Mouse (Mus musculus) stomach, embryonic 14.5 days (tissue): ENCODE measurements at regions not wholly inside any gene's neighbourhood (a gene's known extent, or its start where the extent isn't known, plus 50 kb on each side); places are given as distances from the start of the nearest gene placed in this dataset.

ENCODE experiments used
- ATAC-seq: fragments of 200-750 bp; cut with Nextera tagmentation; 2 replicates; pipeline ENCODE4 v1.8.0; 2017; ENCODE audit warnings: low read depth, moderate TSS enrichment; ENCODE audit not compliant: insufficient number of reproducible peaks, insufficient read depth, low FRiP score
- H3K27ac ChIP-seq: fragments of 300-500 bp; sonication (generic); 2 replicates; pipeline ENCODE4 v1.5.1; 2014; ENCODE audit warnings: mild to moderate bottlenecking, low read length, moderate library complexity, mixed read lengths
- H3K27me3 ChIP-seq: fragments of 300-500 bp; sonication (generic); 2 replicates; pipeline ENCODE4 v1.6.1; 2014; ENCODE audit warnings: low read length, control low read depth, mixed read lengths; ENCODE audit not compliant: control insufficient read depth, insufficient read depth
- H3K36me3 ChIP-seq: fragments of 300-500 bp; sonication (generic); 2 replicates; pipeline ENCODE4 v1.6.1; 2014; ENCODE audit warnings: mild to moderate bottlenecking, control low read depth, low read length, moderate library complexity, mixed read lengths; ENCODE audit not compliant: control insufficient read depth, insufficient read depth
- H3K4me1 ChIP-seq: fragments of 300-500 bp; sonication (generic); 2 replicates; pipeline ENCODE4 v1.6.1; 2014; ENCODE audit warnings: low read length, control low read depth, mixed read lengths; ENCODE audit not compliant: control insufficient read depth, insufficient read depth
- H3K4me2 ChIP-seq: fragments of 300-500 bp; sonication (generic); replicated peaks from 2 replicates; pipeline ENCODE4 v1.6.1; 2014; ENCODE audit warnings: low read depth, low read length, control low read depth
- H3K4me3 ChIP-seq: fragments of 300-500 bp; sonication (generic); 2 replicates; pipeline ENCODE4 v1.5.1; 2014; ENCODE audit warnings: low read depth, low read length, control low read depth
- H3K9ac ChIP-seq: fragments of 300-500 bp; sonication (generic); replicated peaks from 2 replicates; pipeline ENCODE4 v1.6.1; 2014; ENCODE audit warnings: low read depth, mild to moderate bottlenecking, control low read depth, low read length, moderate library complexity, mixed read lengths
- H3K9me3 ChIP-seq: fragments of 300-500 bp; sonication (generic); 2 replicates; pipeline ENCODE4 v1.6.1; 2016; ENCODE audit warnings: low read depth, low read length, control low read depth; ENCODE audit not compliant: control insufficient read depth
- WGBS: fragments of 180-500 bp; shearing (Covaris S2); extraction: QIAGEN DNeasy Blood & Tissue Kit; methylation state at CpG from one replicate; pipeline ENCODE4 v1.1.7; 2014; 5-methylcytosine and 5-hydroxymethylcytosine counted together

DNA sequence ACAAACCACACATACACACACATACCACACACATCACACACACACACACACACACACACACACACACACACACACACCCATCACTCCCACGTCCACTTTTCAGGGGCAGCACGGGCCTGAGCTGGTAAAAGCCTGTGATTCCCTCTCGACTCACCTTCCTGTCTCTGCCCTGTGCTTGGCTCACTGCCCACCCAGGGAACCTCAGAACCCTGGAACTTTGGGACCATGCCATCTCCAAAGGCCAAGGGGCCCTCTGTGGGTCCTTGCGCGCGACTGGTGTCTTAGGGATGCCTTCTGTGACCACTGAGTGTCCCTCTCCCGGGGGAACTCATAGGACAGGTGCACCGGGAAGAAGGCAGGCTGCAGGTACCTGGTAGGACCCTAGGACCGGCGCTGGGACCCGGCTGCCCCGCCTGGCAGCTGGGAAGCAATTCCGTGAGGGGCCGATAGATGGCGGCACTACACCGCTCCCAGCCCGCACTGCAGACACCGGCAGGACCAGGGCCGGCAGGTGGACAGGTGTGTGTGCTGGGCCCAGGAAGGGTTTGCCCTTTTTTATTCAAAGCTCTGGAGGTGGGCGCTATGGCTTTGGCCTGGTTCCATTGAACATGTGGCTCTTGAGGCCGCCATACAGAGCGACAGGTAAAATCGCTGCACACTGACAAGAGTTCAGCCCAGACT, 73.0 kb upstream of the 4931429L15Rik start:
- H3K27me3 ChIP-seq: no peaks in the 10 kb centered on the region
- no peak overlapping the region for H3K4me2 ChIP-seq
- no peaks in the 10 kb centered on the region for H3K36me3 ChIP-seq
- peaks cover 6% of the 10 kb centered on the region for H3K4me1 ChIP-seq
- no peak overlapping the region for H3K27ac ChIP-seq
- 8% methylated on average over 23 of the region's 23 CpGs for WGBS
- no peak for ATAC-seq
- H3K9ac ChIP-seq: no peak overlapping the region
- no peaks in the 10 kb centered on the region for H3K9me3 ChIP-seq
- no peak overlapping the region for H3K4me3 ChIP-seq

- no peak overlapping the region for H3K9ac ChIP-seq
- 5% methylated on average over 9 of the region's 9 CpGs for WGBS
- H3K27me3 ChIP-seq: no peaks in the 10 kb centered on the region
- no peak for ATAC-seq
- H3K4me3 ChIP-seq: peak overlapping the region; percentile 30
- no peaks in the 10 kb centered on the region for H3K36me3 ChIP-seq
- H3K27ac ChIP-seq: no peak overlapping the region
- H3K9me3 ChIP-seq: peaks cover 4% of the 10 kb centered on the region; the same call in 1 of the 2 replicates
- H3K4me2 ChIP-seq: peak overlapping the region; percentile 45
- H3K4me1 ChIP-seq: peaks cover 6% of the 10 kb centered on the region
These were observed 70.0 kb upstream of the 4931429L15Rik start for GRCm38 (mm10) chr9:46389741-46390140.

DNA sequence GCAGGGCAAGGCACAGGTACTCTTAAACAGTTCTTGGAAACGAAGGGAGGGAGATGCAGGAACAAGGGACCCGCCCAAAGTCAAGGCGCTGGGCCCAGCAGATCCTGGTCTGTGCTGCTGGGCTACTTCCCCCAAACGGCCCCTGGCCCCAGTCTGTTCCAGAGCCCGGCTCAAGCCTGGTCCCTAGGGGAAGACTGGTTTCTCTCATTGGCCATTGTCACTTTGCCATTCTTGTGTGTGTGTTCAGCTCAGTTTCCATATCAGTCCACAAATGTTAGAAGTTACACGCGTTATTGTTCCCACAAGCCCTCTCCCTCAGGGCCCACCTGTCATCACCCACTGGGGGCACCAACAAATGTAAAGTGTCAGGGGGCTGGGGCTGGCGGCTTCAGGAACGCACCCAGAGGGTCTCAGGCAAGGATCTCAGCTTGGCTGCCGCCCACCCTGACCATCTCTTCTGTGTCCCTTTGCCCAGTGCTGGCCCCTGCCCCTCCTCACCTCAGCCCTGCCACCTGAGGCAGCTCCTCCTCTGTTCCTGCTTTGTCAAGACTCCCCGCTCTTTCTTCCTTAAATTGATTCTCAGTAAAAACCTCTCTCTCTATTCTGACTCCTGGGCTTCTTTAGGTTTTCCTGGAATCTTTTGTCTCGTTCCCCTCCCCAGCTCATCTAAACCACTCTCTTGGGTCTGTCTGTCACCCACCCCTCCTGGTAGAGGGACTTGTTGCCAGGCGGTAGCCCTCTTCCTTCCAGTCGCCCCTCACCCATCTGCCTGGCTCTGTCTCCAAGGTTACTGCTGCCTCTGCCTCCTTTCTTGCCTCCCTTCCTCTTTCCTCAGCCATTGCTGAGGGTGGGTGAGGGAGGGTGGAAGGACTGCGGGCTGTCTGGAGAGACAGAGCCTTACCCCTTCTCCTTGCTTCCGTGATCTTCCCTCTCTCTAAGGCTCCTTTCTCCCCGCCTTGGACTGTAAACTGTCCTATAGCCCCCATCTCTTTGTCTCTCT, 69.2 kb upstream of the 4931429L15Rik start:
- peak overlapping the region; percentile 30 for H3K4me3 ChIP-seq
- ATAC-seq: no peak
- peaks cover 4% of the 10 kb centered on the region; the same call in 1 of the 2 replicates for H3K9me3 ChIP-seq
- WGBS: 37% methylated on average over 17 of the region's 17 CpGs
- H3K36me3 ChIP-seq: no peaks in the 10 kb centered on the region
- H3K9ac ChIP-seq: no peak overlapping the region
- H3K27ac ChIP-seq: no peak overlapping the region
- peak overlapping the region; percentile 45 for H3K4me2 ChIP-seq
- no peaks in the 10 kb centered on the region for H3K27me3 ChIP-seq
- H3K4me1 ChIP-seq: peaks cover 6% of the 10 kb centered on the region

DNA sequence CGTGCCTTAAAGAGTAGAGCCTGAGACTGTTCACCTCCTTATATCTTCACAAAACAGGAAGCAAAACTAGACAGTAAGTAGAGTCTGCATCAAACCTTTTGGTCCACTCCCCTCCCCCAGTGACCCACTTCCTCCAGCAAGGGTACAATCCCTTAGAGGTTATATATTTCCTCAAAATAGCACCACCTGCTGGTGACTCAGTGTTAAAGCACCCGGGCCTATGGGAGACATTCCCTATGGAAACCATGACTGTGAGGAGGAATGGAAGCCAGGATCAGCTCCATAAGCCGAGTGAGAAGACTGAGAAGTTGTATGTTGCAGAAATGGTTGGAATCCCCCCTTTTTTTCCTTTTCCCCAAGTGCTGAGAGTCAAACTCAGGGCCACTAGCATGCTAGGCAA, 66.5 kb upstream of the 4931429L15Rik start:
- H3K9me3 ChIP-seq: peaks cover 4% of the 10 kb centered on the region; the same call in 1 of the 2 replicates
- WGBS: 94% methylated on average over 3 of the region's 3 CpGs
- no peak overlapping the region for H3K9ac ChIP-seq
- no peak overlapping the region for H3K4me3 ChIP-seq
- H3K4me2 ChIP-seq: no peak overlapping the region
- H3K36me3 ChIP-seq: no peaks in the 10 kb centered on the region
- no peak for ATAC-seq
- H3K4me1 ChIP-seq: peaks cover 6% of the 10 kb centered on the region
- no peak overlapping the region for H3K27ac ChIP-seq
- no peaks in the 10 kb centered on the region for H3K27me3 ChIP-seq

GRCm38 (mm10) chr9:46381342-46381741, 61.6 kb upstream of the 4931429L15Rik start:
- no peaks in the 10 kb centered on the region for H3K27me3 ChIP-seq

GRCm38 (mm10) chr9:46379453-46379852, 59.7 kb upstream of the 4931429L15Rik start:
- Histone ChIP-seq H3K4me3 (no peak overlapping the region), H3K27ac (no peak overlapping the region)
- 71% methylated on average over 11 of the region's 11 CpGs for WGBS

More at GRCm38 (mm10) chr9:46381342-46381741, 61.6 kb upstream of the 4931429L15Rik start:
- Histone ChIP-seq H3K9ac (no peak overlapping the region), H3K4me3 (no peak overlapping the region), H3K4me2 (no peak overlapping the region), H3K27ac (no peak overlapping the region), H3K9me3 (peaks cover 3% of the 10 kb centered on the region; the same call in 1 of the 2 replicates), H3K36me3 (no peaks in the 10 kb centered on the region), H3K4me1 (no peaks in the 10 kb centered on the region)
- WGBS: 56% methylated on average over 4 of the region's 4 CpGs
- no peak for ATAC-seq

GRCm38 (mm10) chr9:46378339-46378738, 58.6 kb upstream of the 4931429L15Rik start:
- Histone ChIP-seq H3K4me3 (no peak overlapping the region), H3K4me1 (no peaks in the 10 kb centered on the region), H3K9ac (no peak overlapping the region), H3K27ac (no peak overlapping the region), H3K36me3 (no peaks in the 10 kb centered on the region), H3K9me3 (no peaks in the 10 kb centered on the region), H3K4me2 (no peak overlapping the region), H3K27me3 (no peaks in the 10 kb centered on the region)
- 84% methylated on average over 3 of the region's 3 CpGs for WGBS
- no peak for ATAC-seq

More at GRCm38 (mm10) chr9:46379453-46379852, 59.7 kb upstream of the 4931429L15Rik start:
- Histone ChIP-seq H3K27me3 (no peaks in the 10 kb centered on the region), H3K4me2 (no peak overlapping the region), H3K9me3 (no peaks in the 10 kb centered on the region), H3K9ac (no peak overlapping the region), H3K4me1 (no peaks in the 10 kb centered on the region), H3K36me3 (no peaks in the 10 kb centered on the region)
- ATAC-seq: no peak
